Mouse (Mus musculus): ENCODE measurements around the gene Tepsin. TPM values are rescaled to one million over a fixed set of nuclear protein-coding genes. Genes with fewer than 3 reads are reported as not detected.

Gene Tepsin
- polyA plus RNA-seq, 1 experiment: 16.1 TPM

GRCm38 (mm10) chr11:120052274-120052673 lies 46.3 kb downstream of the Tepsin start:
- no peak overlapping the region for H3K4me3 ChIP-seq (replicated peaks)
- TF ChIP-seq GATA1 (IDR thresholded peaks at IDR 0.05; ENCODE audit: borderline replicate concordance, low read length) (no peak), FLI1 (IDR thresholded peaks at IDR 0.05; ENCODE audit: low read length) (no peak)
- peaks cover 69% of the 10 kb centered on the region for H3K27me3 ChIP-seq (replicated peaks)
- H3K4me1 ChIP-seq: peaks cover 56% of the 10 kb centered on the region
- H3K9me3 ChIP-seq: no peaks in the 10 kb centered on the region
- no peaks in the 10 kb centered on the region for H3K36me3 ChIP-seq (replicated peaks; ENCODE audit: low read length)

GRCm38 (mm10) chr11:120051124-120051811 lies 47.3 kb downstream of the Tepsin start:
- Histone ChIP-seq H3K4me3 (replicated peaks) (no peak overlapping the region), H3K9me3 (no peaks in the 10 kb centered on the region), H3K36me3 (replicated peaks; ENCODE audit: low read length) (no peaks in the 10 kb centered on the region), H3K4me1 (peaks cover 57% of the 10 kb centered on the region), H3K27me3 (replicated peaks) (peaks cover 71% of the 10 kb centered on the region)
- TF ChIP-seq GATA1 (IDR thresholded peaks at IDR 0.05; ENCODE audit: borderline replicate concordance, low read length) (no peak), FLI1 (IDR thresholded peaks at IDR 0.05; ENCODE audit: low read length) (no peak)

- Histone ChIP-seq H3K4me1 (peaks cover 53% of the 10 kb centered on the region), H3K9me3 (no peaks in the 10 kb centered on the region), H3K36me3 (replicated peaks; ENCODE audit: low read length) (no peaks in the 10 kb centered on the region), H3K4me3 (replicated peaks) (no peak overlapping the region), H3K27me3 (replicated peaks) (peaks cover 84% of the 10 kb centered on the region)
- TF ChIP-seq FLI1 (IDR thresholded peaks at IDR 0.05; ENCODE audit: low read length) (no peak), GATA1 (IDR thresholded peaks at IDR 0.05; ENCODE audit: borderline replicate concordance, low read length) (no peak)
Observed at GRCm38 (mm10) chr11:120049067-120049466, 49.5 kb downstream of the Tepsin start.

- Histone ChIP-seq H3K4me1 (peaks cover 61% of the 10 kb centered on the region), H3K4me3 (replicated peaks) (no peak overlapping the region), H3K27me3 (replicated peaks) (peaks cover 88% of the 10 kb centered on the region), H3K9me3 (no peaks in the 10 kb centered on the region), H3K36me3 (replicated peaks; ENCODE audit: low read length) (no peaks in the 10 kb centered on the region)
- TF ChIP-seq GATA1 (IDR thresholded peaks at IDR 0.05; ENCODE audit: borderline replicate concordance, low read length): no peak
- TF ChIP-seq FLI1 (IDR thresholded peaks at IDR 0.05; ENCODE audit: low read length): no peak
Observed at GRCm38 (mm10) chr11:120048252-120048556, 50.3 kb downstream of the Tepsin start.

- H3K36me3 ChIP-seq (replicated peaks; ENCODE audit: low read length): no peaks in the 10 kb centered on the region
- no peaks in the 10 kb centered on the region for H3K9me3 ChIP-seq
- H3K4me3 ChIP-seq (replicated peaks): peak overlapping the region; percentile 51
- TF ChIP-seq GATA1 (IDR thresholded peaks at IDR 0.05; ENCODE audit: borderline replicate concordance, low read length): no peak
- no peak for TF ChIP-seq FLI1 (IDR thresholded peaks at IDR 0.05; ENCODE audit: low read length)
- H3K4me1 ChIP-seq: peaks cover 66% of the 10 kb centered on the region
- peaks cover 83% of the 10 kb centered on the region for H3K27me3 ChIP-seq (replicated peaks)
Observed at GRCm38 (mm10) chr11:120047531-120048251, 50.8 kb downstream of the Tepsin start.

GRCm38 (mm10) chr11:120046553-120047191 lies 51.9 kb downstream of the Tepsin start, which contains the start of gene Aatk:
Gene Aatk (minus strand): TSS chr11:120047167.
- H3K27me3 ChIP-seq (replicated peaks): peaks cover 75% of the 10 kb centered on the region
- peak within 1 kb of the TSS; percentile 85 for H3K4me3 ChIP-seq (replicated peaks)
- TF ChIP-seq GATA1 (IDR thresholded peaks at IDR 0.05; ENCODE audit: borderline replicate concordance, low read length): no peak
- no peak for TF ChIP-seq FLI1 (IDR thresholded peaks at IDR 0.05; ENCODE audit: low read length)

GRCm38 (mm10) chr11:120045839-120046552 lies 52.5 kb downstream of the Tepsin start:
- no peak for TF ChIP-seq FLI1 (IDR thresholded peaks at IDR 0.05; ENCODE audit: low read length)
- TF ChIP-seq GATA1 (IDR thresholded peaks at IDR 0.05; ENCODE audit: borderline replicate concordance, low read length): no peak
- no peaks in the 10 kb centered on the region for H3K9me3 ChIP-seq
- no peaks in the 10 kb centered on the region for H3K36me3 ChIP-seq (replicated peaks; ENCODE audit: low read length)
- H3K27me3 ChIP-seq (replicated peaks): peaks cover 68% of the 10 kb centered on the region
- H3K4me3 ChIP-seq (replicated peaks): no peak overlapping the region
- peaks cover 68% of the 10 kb centered on the region for H3K4me1 ChIP-seq

More at GRCm38 (mm10) chr11:120046553-120047191, 51.9 kb downstream of the Tepsin start, which contains the start of gene Aatk:
- Histone ChIP-seq H3K36me3 (replicated peaks; ENCODE audit: low read length) (no peaks in the 10 kb centered on the region), H3K9me3 (no peaks in the 10 kb centered on the region), H3K4me1 (peaks cover 68% of the 10 kb centered on the region)

GRCm38 (mm10) chr11:120045341-120045740 lies 53.2 kb downstream of the Tepsin start:
- H3K4me3 ChIP-seq (replicated peaks): no peak overlapping the region
- peaks cover 72% of the 10 kb centered on the region for H3K4me1 ChIP-seq
- H3K27me3 ChIP-seq (replicated peaks): peaks cover 62% of the 10 kb centered on the region

GRCm38 (mm10) chr11:120042141-120042838 lies 56.2 kb downstream of the Tepsin start:
- Histone ChIP-seq H3K9me3 (no peaks in the 10 kb centered on the region), H3K36me3 (replicated peaks; ENCODE audit: low read length) (no peaks in the 10 kb centered on the region), H3K4me3 (replicated peaks) (peak overlapping the region; percentile 90), H3K4me1 (peaks cover 89% of the 10 kb centered on the region), H3K27me3 (replicated peaks) (peaks cover 37% of the 10 kb centered on the region)
- no peak for TF ChIP-seq FLI1 (IDR thresholded peaks at IDR 0.05; ENCODE audit: low read length)
- no peak for TF ChIP-seq GATA1 (IDR thresholded peaks at IDR 0.05; ENCODE audit: borderline replicate concordance, low read length)

More at GRCm38 (mm10) chr11:120045341-120045740, 53.2 kb downstream of the Tepsin start:
- TF ChIP-seq FLI1 (IDR thresholded peaks at IDR 0.05; ENCODE audit: low read length): no peak
- no peak for TF ChIP-seq GATA1 (IDR thresholded peaks at IDR 0.05; ENCODE audit: borderline replicate concordance, low read length)
- Histone ChIP-seq H3K36me3 (replicated peaks; ENCODE audit: low read length) (no peaks in the 10 kb centered on the region), H3K9me3 (no peaks in the 10 kb centered on the region)
